Mouse (Mus musculus) hindbrain, embryonic 13.5 days (tissue): Measurements from ENCODE around the gene Pdhb. TPM values are rescaled to one million over a fixed set of nuclear protein-coding genes. Genes with fewer than 3 reads are reported as not detected.

ENCODE experiments used
- ATAC-seq: fragments of 200-750 bp; cut with Nextera tagmentation; 2 replicates; pipeline ENCODE4 v1.8.0; 2017; ENCODE audit warnings: moderate TSS enrichment; ENCODE audit not compliant: low FRiP score
- H3K27ac ChIP-seq: fragments of 300-500 bp; sonication (generic); 2 replicates; pipeline ENCODE4 v1.5.1; 2015; ENCODE audit warnings: inconsistent platforms, mild to moderate bottlenecking, moderate library complexity
- H3K27me3 ChIP-seq: fragments of 300-500 bp; sonication (generic); 2 replicates; pipeline ENCODE4 v1.6.1; 2015; ENCODE audit warnings: mild to moderate bottlenecking, inconsistent platforms
- H3K36me3 ChIP-seq: fragments of 300-500 bp; sonication (generic); 2 replicates; pipeline ENCODE4 v1.6.1; 2015; ENCODE audit warnings: mild to moderate bottlenecking, inconsistent platforms
- H3K4me1 ChIP-seq: fragments of 300-500 bp; sonication (generic); replicated peaks from 2 replicates; pipeline ENCODE4 v1.6.1; 2015; ENCODE audit warnings: inconsistent platforms
- H3K4me2 ChIP-seq: fragments of 300-500 bp; sonication (generic); 2 replicates; pipeline ENCODE4 v1.6.1; 2015; ENCODE audit warnings: inconsistent platforms, mild to moderate bottlenecking, moderate library complexity
- H3K4me3 ChIP-seq: fragments of 300-500 bp; sonication (generic); 2 replicates; pipeline ENCODE4 v1.5.1; 2015; ENCODE audit warnings: mild to moderate bottlenecking, inconsistent platforms
- H3K9ac ChIP-seq: fragments of 300-500 bp; sonication (generic); 2 replicates; pipeline ENCODE4 v1.6.1; 2015; ENCODE audit warnings: mild to moderate bottlenecking, inconsistent platforms
- H3K9me3 ChIP-seq: fragments of 300-500 bp; sonication (generic); 2 replicates; pipeline ENCODE4 v1.6.1; 2016; ENCODE audit warnings: inconsistent platforms
- WGBS: fragments of 180-500 bp; shearing (Covaris S2); methylation state at CpG from one replicate; pipeline ENCODE4 v1.1.7; 2015; 5-methylcytosine and 5-hydroxymethylcytosine counted together
- polyA plus RNA-seq: library from polyadenylated mRNA; unstranded; fragments of >200 nt; fragmentation: Nextera tagmentation; extraction: Ambion mirVana; gene quantifications from 2 replicates; pipeline ENCODE4 v1.2.1, GENCODE M21; 2015

Pdhb gene
- polyA plus RNA-seq, 1 experiment from 2014 or later, result 246 TPM

GRCm38 (mm10) chr14:8119904-8120303 lies 52.9 kb downstream of the Pdhb start:
- no peak overlapping the region for H3K4me3 ChIP-seq
- peaks cover 26% of the 10 kb centered on the region for H3K36me3 ChIP-seq
- 89% methylated on average over 3 of the region's 3 CpGs for WGBS
- H3K4me1 ChIP-seq, result no peaks in the 10 kb centered on the region
- H3K9ac ChIP-seq, result no peak overlapping the region
- no peaks in the 10 kb centered on the region for H3K27me3 ChIP-seq
- H3K9me3 ChIP-seq, result no peaks in the 10 kb centered on the region
- no peak overlapping the region for H3K27ac ChIP-seq
- no peak overlapping the region for H3K4me2 ChIP-seq
- no peak for ATAC-seq

- H3K4me3 ChIP-seq, result no peak overlapping the region
- H3K27ac ChIP-seq, result no peak overlapping the region
- ATAC-seq, result no peak
- no peaks in the 10 kb centered on the region for H3K4me1 ChIP-seq
- H3K9me3 ChIP-seq, result no peaks in the 10 kb centered on the region
- peaks cover 25% of the 10 kb centered on the region for H3K36me3 ChIP-seq
- no peak overlapping the region for H3K4me2 ChIP-seq
- no peaks in the 10 kb centered on the region for H3K27me3 ChIP-seq
- H3K9ac ChIP-seq, result no peak overlapping the region
- 92% methylated on average over 5 of the region's 5 CpGs for WGBS
Measured at GRCm38 (mm10) chr14:8119454-8119853, 53.4 kb downstream of the Pdhb start.

GRCm38 (mm10) chr14:8117371-8117770 lies 55.5 kb downstream of the Pdhb start:
- Histone ChIP-seq H3K27ac (no peak overlapping the region), H3K9me3 (no peaks in the 10 kb centered on the region), H3K4me1 (no peaks in the 10 kb centered on the region), H3K27me3 (no peaks in the 10 kb centered on the region), H3K4me2 (no peak overlapping the region), H3K4me3 (no peak overlapping the region), H3K36me3 (peaks cover 9% of the 10 kb centered on the region), H3K9ac (no peak overlapping the region)
- no peak for ATAC-seq
- WGBS, result 91% methylated on average over 2 of the region's 2 CpGs

Other genes with a start within 250 kb of the Pdhb start
- gene Gm45521, start 215.7 kb downstream of the Pdhb start, polyA plus RNA-seq, result 0.26 and 1.0 TPM in 2 replicates
- 0.04 and 0.10 TPM in 2 replicates for gene Dnase1l3, start 178.5 kb downstream of the Pdhb start, polyA plus RNA-seq
- 31.7 and 31.9 TPM in 2 replicates for gene Abhd6, start 170.1 kb downstream of the Pdhb start, polyA plus RNA-seq
- 47.4 and 48.0 TPM in 2 replicates for gene Rpp14, start 92.7 kb downstream of the Pdhb start, polyA plus RNA-seq
- 61.4 and 62.8 TPM in 2 replicates for gene Pxk, start 74.8 kb downstream of the Pdhb start, polyA plus RNA-seq
- gene Kctd6, start 41.1 kb upstream of the Pdhb start, polyA plus RNA-seq, result 4.1 and 5.1 TPM in 2 replicates
- gene Acox2, start 86.3 kb upstream of the Pdhb start, polyA plus RNA-seq, result not detected in 2 replicates
- gene Fam107a, start 145.0 kb upstream of the Pdhb start, polyA plus RNA-seq, result 0.17 and 0.34 TPM in 2 replicates
- gene Oit1, start 205.7 kb upstream of the Pdhb start, polyA plus RNA-seq, result 0.13 TPM in 1 of 2 replicates, not detected in the other